ENCODE assay signal across 12 mouse cellular contexts in the genomic region with DNA sequence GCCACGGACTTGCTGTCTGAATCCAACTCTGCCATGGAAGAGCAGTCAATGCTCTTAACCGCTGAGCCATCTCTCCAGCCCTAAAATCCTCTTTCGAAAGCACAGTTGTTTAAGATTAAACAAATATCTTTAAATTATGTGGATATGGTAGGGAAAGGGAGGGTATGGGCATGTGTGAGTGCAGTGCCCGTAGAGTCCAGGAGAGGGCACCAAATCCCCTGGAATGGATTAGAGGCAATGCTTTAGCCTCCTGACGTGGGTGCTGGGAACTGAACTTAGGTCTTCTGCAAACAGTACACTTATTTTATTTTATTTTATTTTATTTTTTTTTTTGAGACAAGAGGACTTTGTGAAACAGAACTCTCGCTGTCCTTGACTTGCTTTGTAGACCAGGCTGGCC. TPM values are rescaled to one million over a fixed set of nuclear protein-coding genes. Genes with fewer than 3 reads are reported as not detected.
DNase-seq lines count a peak whose midpoint lies in the region; ATAC-seq and TF ChIP-seq lines count a peak whose summit lies in the region.
"Had no signal": no experiment of that assay in that cellular context is flagged by ENCODE, and none has a peak within 500 bp of the region (broad histone marks: within the 10 kb centered on the region; RNA-seq: fewer than 3 reads in every experiment).

No protein-coding gene starts in this region.

- H3K9me3 ChIP-seq in lung, embryonic 14.5 days (ENCODE audit: low read depth, low read length) = no peaks in the 10 kb centered on the region
- no peaks in the 10 kb centered on the region; the same call in 1 of the 2 replicates for H3K9me3 ChIP-seq in forebrain, embryonic 11.5 days (ENCODE audit: control insufficient read depth, low read length)
- H3K9me3 ChIP-seq in forebrain, embryonic 12.5 days = peaks cover 9% of the 10 kb centered on the region; the same call in 1 of the 2 replicates
- H3K9me3 ChIP-seq: neural tube, embryonic 13.5 days had no signal

- DNase-seq in adrenal gland, postnatal 14 days = peak; percentile 35
- DNase-seq in adrenal gland, adult (ENCODE audit: inconsistent age in 2 of 2, low spot score in 1 of 2) = no peak
- peak; percentile 32 for DNase-seq in lung, embryonic 14.5 days
- no peak for DNase-seq in lung, postnatal 10 days
- peak; percentile 29 for DNase-seq in T-cell, adult 2 months (ENCODE audit: low spot score)
- DNase-seq in forebrain, embryonic 11.5 days (ENCODE audit: low spot score) = no peak
- DNase-seq: heart, adult 18-20 months; kidney, adult 11 months had no signal

- H3K36me3 ChIP-seq in lung, embryonic 14.5 days (ENCODE audit: insufficient read depth) = no peaks in the 10 kb centered on the region
- no peaks in the 10 kb centered on the region for H3K36me3 ChIP-seq in small intestine, adult 2 months (ENCODE audit: control insufficient read depth, insufficient read depth, low read length)
- no peaks in the 10 kb centered on the region for H3K36me3 ChIP-seq in forebrain, embryonic 11.5 days (ENCODE audit: control insufficient read depth, insufficient read depth, low read length)
- H3K36me3 ChIP-seq in forebrain, embryonic 12.5 days (replicated peaks) = no peaks in the 10 kb centered on the region
- H3K36me3 ChIP-seq: forebrain, embryonic 10.5 days; neural tube, embryonic 13.5 days had no signal

- no peak overlapping the region for H3K4me3 ChIP-seq in lung, embryonic 14.5 days (ENCODE audit: low read depth, low read length)
- no peak overlapping the region for H3K4me3 ChIP-seq in small intestine, adult 2 months (ENCODE audit: low read depth, low read length)
- H3K4me3 ChIP-seq in forebrain, embryonic 11.5 days (ENCODE audit: low read depth, low read length) = no peak overlapping the region
- no peak overlapping the region for H3K4me3 ChIP-seq in forebrain, embryonic 12.5 days (replicated peaks)
- H3K4me3 ChIP-seq: forebrain, embryonic 10.5 days; neural tube, embryonic 13.5 days had no signal

- WGBS in lung, embryonic 14.5 days = 84% methylated on average over 6 of the region's 6 CpGs
- 90% methylated on average over 6 of the region's 6 CpGs for WGBS in small intestine, adult 2 months
- WGBS in forebrain, embryonic 11.5 days = 85% methylated on average over 6 of the region's 6 CpGs
- WGBS in forebrain, embryonic 12.5 days = 86% methylated on average over 6 of the region's 6 CpGs

- TF ChIP-seq POLR2A in small intestine, adult 2 months (IDR thresholded peaks at IDR 0.05; ENCODE audit: low read depth, low read length) = no peak

- H3K27ac ChIP-seq in lung, embryonic 14.5 days (ENCODE audit: low read depth) = no peak overlapping the region
- H3K27ac ChIP-seq in small intestine, adult 2 months (ENCODE audit: insufficient read depth, low read depth, low read length) = no peak overlapping the region
- no peak overlapping the region for H3K27ac ChIP-seq in forebrain, embryonic 11.5 days (ENCODE audit: low read depth, low read length)
- no peak overlapping the region for H3K27ac ChIP-seq in forebrain, embryonic 12.5 days
- H3K27ac ChIP-seq: forebrain, embryonic 10.5 days; neural tube, embryonic 13.5 days had no signal

- ATAC-seq in lung, embryonic 14.5 days (ENCODE audit: insufficient read depth) = no peak
- ATAC-seq in forebrain, embryonic 11.5 days (replicated peaks; ENCODE audit: low FRiP score) = no peak
- no peak for ATAC-seq in forebrain, embryonic 12.5 days (ENCODE audit: low FRiP score)

- no peaks in the 10 kb centered on the region for H3K27me3 ChIP-seq in lung, embryonic 14.5 days (ENCODE audit: insufficient read depth, low read length)
- no peaks in the 10 kb centered on the region for H3K27me3 ChIP-seq in small intestine, adult 2 months (ENCODE audit: control insufficient read depth, insufficient read depth, low read length)
- H3K27me3 ChIP-seq in forebrain, embryonic 11.5 days (ENCODE audit: control insufficient read depth, insufficient read depth, low read length) = no peaks in the 10 kb centered on the region
- H3K27me3 ChIP-seq in forebrain, embryonic 12.5 days = peaks cover 28% of the 10 kb centered on the region

- no peak overlapping the region for H3K9ac ChIP-seq in lung, embryonic 14.5 days
- H3K9ac ChIP-seq in forebrain, embryonic 11.5 days (ENCODE audit: low read length) = no peak overlapping the region
- H3K9ac ChIP-seq in forebrain, embryonic 12.5 days = no peak overlapping the region
- H3K9ac ChIP-seq: neural tube, embryonic 13.5 days had no signal

- no peak overlapping the region for H3K4me2 ChIP-seq in lung, embryonic 14.5 days
- H3K4me2 ChIP-seq in forebrain, embryonic 11.5 days (ENCODE audit: low read depth, low read length, severe bottlenecking) = no peak overlapping the region
- H3K4me2 ChIP-seq in forebrain, embryonic 12.5 days = no peak overlapping the region
- H3K4me2 ChIP-seq: neural tube, embryonic 13.5 days had no signal

- no peaks in the 10 kb centered on the region for H3K4me1 ChIP-seq in lung, embryonic 14.5 days (ENCODE audit: insufficient read depth)
- peaks cover 7% of the 10 kb centered on the region for H3K4me1 ChIP-seq in small intestine, adult 2 months (ENCODE audit: control insufficient read depth, insufficient read depth, insufficient read length, low read length)
- no peaks in the 10 kb centered on the region; the same call in 1 of the 2 replicates for H3K4me1 ChIP-seq in forebrain, embryonic 11.5 days (replicated peaks; ENCODE audit: control insufficient read depth, insufficient read depth, low read length)
- peaks cover under 1% of the 10 kb centered on the region; the same call in 1 of the 2 replicates for H3K4me1 ChIP-seq in forebrain, embryonic 12.5 days

- peak; percentile 64 for TF ChIP-seq CTCF in lung, embryonic 14.5 days (IDR thresholded peaks at IDR 0.05; ENCODE audit: low read depth)
- peak; percentile 42; the same call in 1 of the 2 replicates for TF ChIP-seq CTCF in small intestine, adult 2 months (IDR thresholded peaks at IDR 0.05; ENCODE audit: extremely low read depth, insufficient read length, insufficient replicate concordance, low read depth, low read length)

RNA-seq across cellular contexts. Expression of gene Acot11, which starts 5.2 kb away (rescaled TPM):
- 55.2 and 61.6 TPM in 2 replicates for total RNA-seq in adrenal gland, postnatal 14 days (2021)
- 0.84 and 1.1 TPM in 2 replicates for polyA plus RNA-seq in lung, embryonic 14.5 days (2014; fragmentation: Nextera tagmentation; extraction: Ambion mirVana)
- polyA plus RNA-seq in small intestine, adult 2 months (2012; rRNA removed) = 24.9 and 32.1 TPM in 2 replicates
- 1.6 and 1.8 TPM in 2 replicates for polyA plus RNA-seq in forebrain, embryonic 11.5 days (2014; fragmentation: Nextera tagmentation; extraction: Ambion mirVana)
- 1.4 TPM in 2 replicates for polyA plus RNA-seq in forebrain, embryonic 12.5 days (2016; fragmentation: Nextera tagmentation; extraction: Ambion mirVana)

Comparison
In these comparisons a context has a peak if more than half of its experiments do, and no peak if none do; other contexts are left out.
1. DNase-seq: peak in adrenal gland, postnatal 14 days (single experiment), lung, embryonic 14.5 days (single experiment) and T-cell, adult 2 months (single experiment); none in adrenal gland, adult (0 of 2), lung, postnatal 10 days (single experiment) and forebrain, embryonic 11.5 days (single experiment).